Mouse (Mus musculus) stomach, postnatal 0 days (tissue): Measurements from ENCODE around the gene Zfp296.

Experiments used
- CTCF ChIP-seq: IDR thresholded peaks from 2 replicates; pipeline ENCODE4 v1.5.1; 2016; ENCODE audit warnings: antibody characterized with exemption, low read depth, mild to moderate bottlenecking, moderate library complexity
- EP300 ChIP-seq: optimal IDR thresholded peaks from 2 replicates; pipeline ENCODE3; 2016; ENCODE audit warnings: antibody characterized with exemption

DNA sequence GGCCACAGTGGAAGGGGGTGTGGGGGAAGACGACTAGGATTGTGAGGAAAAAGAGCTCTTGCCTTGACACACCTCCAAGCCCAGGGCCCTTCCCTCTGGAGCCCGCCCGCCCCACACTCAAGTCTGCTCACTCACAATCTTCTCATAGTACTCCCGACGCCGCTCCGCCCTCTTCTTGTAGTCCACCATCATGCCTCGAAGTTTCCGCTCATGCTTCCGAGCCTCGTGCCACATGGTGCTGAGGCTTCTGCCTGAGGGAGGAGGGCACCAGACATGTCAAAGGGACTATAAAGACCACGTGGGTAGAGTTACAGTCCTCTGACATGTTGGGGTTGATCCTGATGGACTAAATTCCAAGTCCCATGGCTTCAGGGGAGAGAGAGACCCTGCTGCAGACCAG lies 26.0 kb downstream of the Zfp296 start:
- TF ChIP-seq CTCF (no peak), EP300 (no peak)
